15 mouse cellular contexts compared by ENCODE assay signal in genomic region chr14:54099360-54099759, GRCm38 (mm10).
"Had no signal": no experiment of that assay in that cellular context is flagged by ENCODE, and none has a peak within 500 bp of the region (broad histone marks: within the 10 kb centered on the region; RNA-seq: fewer than 3 reads in every experiment).

No protein-coding gene starts in this region.

- H3K27ac ChIP-seq: intestine, embryonic 15.5 days; kidney, embryonic 15.5 days; limb, embryonic 12.5 days; midbrain, embryonic 15.5 days; neural tube, embryonic 13.5 days; stomach, embryonic 15.5 days had no signal

- ATAC-seq: intestine, embryonic 15.5 days; midbrain, embryonic 15.5 days had no signal

- H3K36me3 ChIP-seq: intestine, embryonic 15.5 days; kidney, embryonic 15.5 days; limb, embryonic 12.5 days; lung, embryonic 15.5 days; midbrain, embryonic 15.5 days; neural tube, embryonic 13.5 days; stomach, embryonic 15.5 days had no signal

- H3K9me3 ChIP-seq: intestine, embryonic 15.5 days; kidney, embryonic 15.5 days; limb, embryonic 12.5 days; lung, embryonic 15.5 days; midbrain, embryonic 15.5 days; neural tube, embryonic 13.5 days; stomach, embryonic 15.5 days had no signal

- H3K9ac ChIP-seq: intestine, embryonic 15.5 days; kidney, embryonic 15.5 days; limb, embryonic 12.5 days; lung, embryonic 15.5 days; midbrain, embryonic 15.5 days; neural tube, embryonic 13.5 days; stomach, embryonic 15.5 days had no signal

- H3K4me3 ChIP-seq: intestine, embryonic 15.5 days; kidney, embryonic 15.5 days; limb, embryonic 12.5 days; lung, embryonic 15.5 days; midbrain, embryonic 15.5 days; neural tube, embryonic 13.5 days; stomach, embryonic 15.5 days had no signal

- DNase-seq: kidney, adult 2 months; kidney, postnatal 14 days; layer of hippocampus, postnatal 36 days; lung, postnatal 36 days; right cerebral cortex, postnatal 14 days; thymus, adult 2 months; thymus, postnatal 25 days had no signal

- H3K4me2 ChIP-seq: intestine, embryonic 15.5 days; kidney, embryonic 15.5 days; limb, embryonic 12.5 days; lung, embryonic 15.5 days; midbrain, embryonic 11.5 days; midbrain, embryonic 15.5 days; neural tube, embryonic 13.5 days; stomach, embryonic 15.5 days had no signal

- H3K27me3 ChIP-seq: intestine, embryonic 15.5 days; kidney, embryonic 15.5 days; limb, embryonic 12.5 days; lung, embryonic 15.5 days; midbrain, embryonic 15.5 days; neural tube, embryonic 13.5 days; stomach, embryonic 15.5 days had no signal

- H3K4me1 ChIP-seq: neural tube, embryonic 13.5 days had no signal
